24 mouse cellular contexts compared by ENCODE assay signal in genomic region chr17:32012254-32012653, GRCm38 (mm10). TPM values are rescaled to one million over a fixed set of nuclear protein-coding genes. Genes with fewer than 3 reads are reported as not detected.
"Had no signal": no experiment of that assay in that cellular context is flagged by ENCODE, and none has a peak within 500 bp of the region (broad histone marks: within the 10 kb centered on the region; RNA-seq: fewer than 3 reads in every experiment).

No protein-coding gene starts in this region.

- H3K9me3 ChIP-seq: limb, embryonic 12.5 days; limb, embryonic 15.5 days; midbrain, embryonic 10.5 days; midbrain, embryonic 13.5 days; neural tube, embryonic 12.5 days; neural tube, embryonic 15.5 days had no signal

- H3K4me1 ChIP-seq: midbrain, embryonic 10.5 days; midbrain, embryonic 13.5 days; neural tube, embryonic 12.5 days; neural tube, embryonic 15.5 days had no signal

- H3K27ac ChIP-seq: limb, embryonic 12.5 days; limb, embryonic 15.5 days; liver, embryonic 14.5 days; macrophage; midbrain, embryonic 10.5 days; midbrain, embryonic 13.5 days; neural tube, embryonic 12.5 days; neural tube, embryonic 15.5 days; stomach, postnatal 0 days had no signal

- H3K4me3 ChIP-seq: limb, embryonic 12.5 days; limb, embryonic 15.5 days; midbrain, embryonic 10.5 days; midbrain, embryonic 13.5 days; neural tube, embryonic 12.5 days; neural tube, embryonic 15.5 days had no signal

- H3K27me3 ChIP-seq: limb, embryonic 12.5 days; limb, embryonic 15.5 days; midbrain, embryonic 13.5 days; neural tube, embryonic 12.5 days; neural tube, embryonic 15.5 days had no signal

- H3K36me3 ChIP-seq: limb, embryonic 12.5 days; limb, embryonic 15.5 days; midbrain, embryonic 10.5 days; midbrain, embryonic 13.5 days; neural tube, embryonic 12.5 days; neural tube, embryonic 15.5 days had no signal

- ATAC-seq: liver, postnatal 0 days; lung, postnatal 0 days; midbrain, embryonic 13.5 days; midbrain, embryonic 16.5 days had no signal

- H3K4me2 ChIP-seq: limb, embryonic 12.5 days; limb, embryonic 15.5 days; liver, embryonic 11.5 days; lung, embryonic 14.5 days; midbrain, embryonic 13.5 days; neural tube, embryonic 12.5 days; neural tube, embryonic 15.5 days had no signal

- H3K9ac ChIP-seq: limb, embryonic 12.5 days; limb, embryonic 15.5 days; liver, embryonic 14.5 days; liver, postnatal 0 days; lung, embryonic 14.5 days; midbrain, embryonic 13.5 days; neural tube, embryonic 12.5 days; neural tube, embryonic 15.5 days had no signal

- DNase-seq: kidney, adult 18-20 months; kidney, postnatal 10 days; kidney, postnatal 36 days; left cerebral cortex, postnatal 4 days; liver, postnatal 0 days; lung, embryonic 14.5 days; right cerebral cortex, adult 18-20 months; right cerebral cortex, postnatal 14 days; right cerebral cortex, postnatal 4 days; thymus, adult 18-20 months; thymus, postnatal 36 days had no signal

RNA-seq across cellular contexts. Expression of gene Hsf2bp, which starts 23.9 kb away (rescaled TPM):
- total RNA-seq: monocyte, adult 5-6 weeks had no signal
- polyA plus RNA-seq: macrophage had no signal
